In the genomic region with DNA sequence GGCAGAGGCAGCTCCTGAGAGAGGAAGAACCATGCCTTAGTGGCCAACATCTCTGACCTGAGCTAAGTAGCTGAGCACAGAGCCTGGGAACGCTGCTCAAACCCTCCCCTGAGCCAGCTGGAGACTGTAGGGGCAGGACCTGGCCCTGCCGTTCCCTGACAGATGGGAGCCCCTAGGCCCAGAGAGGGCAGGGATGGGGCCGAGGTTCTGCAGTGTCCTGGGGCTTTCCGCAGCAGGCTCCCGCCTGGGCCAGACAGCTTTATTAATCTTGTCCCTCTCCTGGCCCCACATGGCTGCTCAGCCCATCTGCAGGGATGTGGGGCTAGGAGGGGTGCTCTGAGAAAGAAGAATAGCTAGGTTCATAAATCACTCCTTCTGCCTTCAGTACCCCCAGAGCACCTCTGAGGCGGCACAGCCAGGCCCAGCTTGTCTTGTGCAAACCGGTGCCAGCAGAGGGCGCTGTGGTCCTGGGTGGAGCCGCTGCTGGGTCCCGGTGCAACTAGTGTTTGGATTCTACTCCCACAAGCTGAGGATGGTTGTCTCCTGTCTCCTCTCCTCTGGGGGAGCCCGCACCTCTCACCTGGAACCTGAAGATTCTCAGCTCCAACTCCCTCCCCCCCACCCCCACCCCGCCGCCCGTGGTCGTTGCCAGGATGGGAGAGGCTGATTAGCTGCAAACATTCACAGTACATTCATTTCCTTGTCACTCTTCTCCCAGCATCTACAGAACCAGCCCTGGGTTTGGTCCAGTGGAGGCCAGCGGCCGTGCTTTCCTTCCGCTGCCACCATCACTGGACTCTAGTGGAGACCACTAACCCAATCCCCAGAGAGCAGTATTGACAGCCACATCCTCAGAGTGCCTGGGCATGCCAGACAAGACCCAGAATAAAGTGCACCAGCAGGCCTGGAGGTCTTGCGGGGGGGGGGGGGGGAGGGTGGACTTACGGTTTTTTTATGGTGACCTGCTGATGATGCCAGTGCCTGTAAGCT, we compare ENCODE assay signal across 7 mouse cellular contexts. TPM values are rescaled to one million over a fixed set of nuclear protein-coding genes. Genes with fewer than 3 reads are reported as not detected.
DNase-seq lines count a peak whose midpoint lies in the region; ATAC-seq and TF ChIP-seq lines count a peak whose summit lies in the region.

No protein-coding gene starts in this region.

- 20% methylated on average over 20 of the region's 20 CpGs for WGBS in intestine, postnatal 0 days
- WGBS in midbrain, embryonic 14.5 days, result 4% methylated on average over 20 of the region's 20 CpGs

- intact Hi-C loops in left cerebral cortex, postnatal 36 days (cut with DNase I), result loop anchor here (1.0 kb wide), 1 partner anchor 106 kb away; no protein-coding TSS in a partner anchor

- no peak overlapping the region for H3K9ac ChIP-seq in intestine, postnatal 0 days (ENCODE audit: low read depth, low read length)
- H3K9ac ChIP-seq in midbrain, embryonic 14.5 days (replicated peaks; ENCODE audit: low read length), result no peak overlapping the region; the same call in 1 of the 2 replicates

- H3K27me3 ChIP-seq in intestine, postnatal 0 days (replicated peaks; ENCODE audit: control insufficient read depth, insufficient read depth, low read length), result no peaks in the 10 kb centered on the region
- no peaks in the 10 kb centered on the region for H3K27me3 ChIP-seq in midbrain, embryonic 14.5 days (ENCODE audit: control insufficient read depth, insufficient read depth, low read length)

- H3K4me3 ChIP-seq in intestine, postnatal 0 days (ENCODE audit: low read depth, low read length), result no peak overlapping the region
- H3K4me3 ChIP-seq in midbrain, embryonic 14.5 days (replicated peaks; ENCODE audit: low read depth, low read length), result no peak overlapping the region

- no peaks in the 10 kb centered on the region for H3K9me3 ChIP-seq in intestine, postnatal 0 days (ENCODE audit: control insufficient read depth)
- no peaks in the 10 kb centered on the region for H3K9me3 ChIP-seq in midbrain, embryonic 14.5 days (ENCODE audit: control insufficient read depth, low read length)

- peaks cover 4% of the 10 kb centered on the region; the same call in 1 of the 2 replicates for H3K36me3 ChIP-seq in intestine, postnatal 0 days (ENCODE audit: control insufficient read depth, insufficient read depth)
- H3K36me3 ChIP-seq in midbrain, embryonic 14.5 days (ENCODE audit: control insufficient read depth, insufficient read depth, low read length), result no peaks in the 10 kb centered on the region

- peak; percentile 60 for ATAC-seq in intestine, postnatal 0 days
- peak; percentile 7 for ATAC-seq in midbrain, embryonic 14.5 days (ENCODE audit: low FRiP score, low TSS enrichment)

- peak; percentile 95 for TF ChIP-seq CTCF in intestine, postnatal 0 days (IDR thresholded peaks at IDR 0.05; ENCODE audit: low read depth)

- no peak overlapping the region for H3K27ac ChIP-seq in intestine, postnatal 0 days (ENCODE audit: low read depth, low read length)
- peak overlapping the region; percentile 78 for H3K27ac ChIP-seq in midbrain, embryonic 14.5 days (replicated peaks; ENCODE audit: low read depth, low read length)

- 0 out of 2 replicates have a peak, but pooled peaks cover 3% of the 10 kb centered on the region for H3K4me1 ChIP-seq in intestine, postnatal 0 days (replicated peaks; ENCODE audit: control insufficient read depth, insufficient read depth, low read length)
- peaks cover 18% of the 10 kb centered on the region for H3K4me1 ChIP-seq in midbrain, embryonic 14.5 days (ENCODE audit: control insufficient read depth, insufficient read depth, low read length)

- DNase-seq in adrenal gland, adult 2 months, result peak; percentile 92
- peak; percentile 94 for DNase-seq in embryo, embryonic 10.5 days (ENCODE audit: low spot score)
- DNase-seq in gastrocnemius, postnatal 4 days (ENCODE audit: low spot score in 2 of 2), result peak; percentile 88 to 91
- DNase-seq in left cerebral cortex, postnatal 36 days (ENCODE audit: low spot score in 2 of 2), result peak; percentile 59 to 62
- DNase-seq in midbrain, embryonic 14.5 days, result peak; percentile 94
- peak; percentile 14 to 54 for DNase-seq in spleen, postnatal 14 days (ENCODE audit: low spot score in 2 of 2)

- H3K4me2 ChIP-seq in intestine, postnatal 0 days (replicated peaks; ENCODE audit: low read depth), result no peak overlapping the region
- peak overlapping the region; percentile 30 for H3K4me2 ChIP-seq in midbrain, embryonic 14.5 days (ENCODE audit: low read length)

RNA-seq across cellular contexts. Expression of gene Trp53i11, which starts 39.6 kb away (rescaled TPM):
- total RNA-seq in adrenal gland, adult 2 months (2021), result 10 to 100 TPM; 58.6 to 64.7 TPM
- 123 and 179 TPM in 2 replicates for polyA plus RNA-seq in adrenal gland, adult 2 months (2012; rRNA removed)
- 10 to 100 TPM; 39.8 to 40.1 TPM for total RNA-seq in gastrocnemius, postnatal 4 days (2021)
- 16.4 and 21.8 TPM in 2 replicates for polyA plus RNA-seq in intestine, postnatal 0 days (2015; fragmentation: Nextera tagmentation; extraction: Ambion mirVana)
- 10 to 100 TPM; 82.3 to 99.8 TPM for total RNA-seq in left cerebral cortex, postnatal 36 days (2021)
- polyA plus RNA-seq in midbrain, embryonic 14.5 days (2014; fragmentation: Nextera tagmentation; extraction: Ambion mirVana), result 122 and 165 TPM in 2 replicates

Comparison
In these comparisons a context has a peak if more than half of its experiments do, and no peak if none do; other contexts are left out.
1. DNase-seq: peak in every context shown above with its lines; median percentile 94 in embryo, embryonic 10.5 days; 94 in midbrain, embryonic 14.5 days; 92 in adrenal gland, adult 2 months; 90 in gastrocnemius, postnatal 4 days; 60 in left cerebral cortex, postnatal 36 days; 34 in spleen, postnatal 14 days.